25 mouse cellular contexts compared by ENCODE assay signal in the genomic region with DNA sequence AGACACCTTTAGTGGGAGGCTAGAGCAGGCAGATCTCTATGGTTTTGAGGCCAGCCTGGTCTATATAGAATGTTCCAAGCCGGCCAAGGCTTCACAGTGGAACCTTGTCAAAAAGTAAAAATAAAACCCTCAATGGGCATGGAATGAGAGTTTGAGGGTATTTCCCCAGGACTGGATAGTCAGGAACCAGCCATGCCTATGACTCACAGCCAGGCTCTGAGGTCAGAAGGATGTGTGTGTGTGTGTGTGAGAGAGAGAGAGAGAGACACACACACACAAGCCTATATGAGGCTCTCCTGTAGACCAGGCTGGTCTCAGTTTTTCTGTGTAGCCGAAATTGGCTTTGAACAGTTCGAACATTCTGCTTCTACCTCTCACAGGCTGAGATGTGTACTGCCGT. TPM values are rescaled to one million over a fixed set of nuclear protein-coding genes. Genes with fewer than 3 reads are reported as not detected.
DNase-seq lines count a peak whose midpoint lies in the region; ATAC-seq and TF ChIP-seq lines count a peak whose summit lies in the region.
"Had no signal": no experiment of that assay in that cellular context is flagged by ENCODE, and none has a peak within 500 bp of the region (broad histone marks: within the 10 kb centered on the region; RNA-seq: fewer than 3 reads in every experiment).

No protein-coding gene starts in this region.

- ATAC-seq in erythroblast, adult 5-6 weeks (replicated peaks; ENCODE audit: low FRiP score, poor library complexity, severe bottlenecking): no peak
- no peak for ATAC-seq in liver, embryonic 11.5 days (replicated peaks; ENCODE audit: low FRiP score)
- no peak for ATAC-seq in liver, embryonic 13.5 days (ENCODE audit: low read depth)
- no peak for ATAC-seq in liver, postnatal 0 days
- ATAC-seq: forebrain, embryonic 16.5 days; hindbrain, embryonic 16.5 days; inflammation-experienced regulatory T-cells, adult 6 months had no signal

- 85% methylated on average over 4 of the region's 4 CpGs for whole genome bisulfite sequencing in liver, embryonic 11.5 days
- 78% methylated on average over 4 of the region's 4 CpGs for whole genome bisulfite sequencing in liver, embryonic 13.5 days (ENCODE audit: insufficient replicate concordance)
- WGBS in liver, postnatal 0 days (ENCODE audit: insufficient replicate concordance): 80% methylated on average over 4 of the region's 4 CpGs

- peak overlapping the region; percentile 62 for H3K4me2 ChIP-seq in liver, embryonic 11.5 days
- H3K4me2 ChIP-seq in liver, embryonic 13.5 days: peak overlapping the region; percentile 91
- H3K4me2 ChIP-seq in liver, postnatal 0 days (ENCODE audit: low read depth, low read length): peak overlapping the region; percentile 89
- H3K4me2 ChIP-seq: hindbrain, embryonic 12.5 days had no signal

- H3K4me3 ChIP-seq in erythroblast, embryonic 14.5 days (replicated peaks): peak overlapping the region; percentile 72
- H3K4me3 ChIP-seq in liver, embryonic 11.5 days (ENCODE audit: low read depth, low read length): no peak overlapping the region
- peak overlapping the region; percentile 68 for H3K4me3 ChIP-seq in liver, embryonic 13.5 days (replicated peaks)
- H3K4me3 ChIP-seq in liver, postnatal 0 days (ENCODE audit: low read depth, low read length): peak overlapping the region; percentile 44
- H3K4me3 ChIP-seq: embryonic facial prominence, embryonic 10.5 days; heart, embryonic 13.5 days; hindbrain, embryonic 12.5 days had no signal

- no peak for DNase-seq in liver, embryonic 11.5 days (ENCODE audit: low spot score)
- no peak for DNase-seq in liver
- DNase-seq in liver, embryonic 13.5 days: no peak
- no peak for DNase-seq in liver, postnatal 0 days
- no peak for DNase-seq in neural tube, embryonic 10.5 days (ENCODE audit: extremely low spot score, low spot score)
- no peak for DNase-seq in spleen, adult 18-20 months
- DNase-seq: adrenal gland, postnatal 25 days; cerebellum, adult 2 months; cerebellum, postnatal 10 days; gastrocnemius, postnatal 14 days; heart, postnatal 4 days had no signal

- peaks cover 90% of the 10 kb centered on the region for H3K4me1 ChIP-seq in erythroblast, embryonic 14.5 days (ENCODE audit: control insufficient read depth)
- peaks cover 21% of the 10 kb centered on the region for H3K4me1 ChIP-seq in liver, embryonic 11.5 days (replicated peaks; ENCODE audit: control insufficient read depth, insufficient read depth, low read length)
- H3K4me1 ChIP-seq in liver, embryonic 13.5 days (replicated peaks): peaks cover 77% of the 10 kb centered on the region
- peaks cover 16% of the 10 kb centered on the region for H3K4me1 ChIP-seq in liver, postnatal 0 days (ENCODE audit: insufficient read depth)

- H3K9ac ChIP-seq in liver, embryonic 11.5 days (ENCODE audit: low read depth, low read length): peak overlapping the region; percentile 72
- peak overlapping the region; percentile 92 for H3K9ac ChIP-seq in liver, embryonic 13.5 days
- H3K9ac ChIP-seq in liver, postnatal 0 days (replicated peaks): peak overlapping the region; percentile 67
- H3K9ac ChIP-seq: heart, embryonic 13.5 days; hindbrain, embryonic 12.5 days had no signal

- H3K9me3 ChIP-seq in erythroblast, embryonic 14.5 days (ENCODE audit: control insufficient read depth, low read length): no peaks in the 10 kb centered on the region
- H3K9me3 ChIP-seq in liver, embryonic 11.5 days (ENCODE audit: control insufficient read depth, low read length): no peaks in the 10 kb centered on the region
- no peaks in the 10 kb centered on the region for H3K9me3 ChIP-seq in liver, embryonic 13.5 days (replicated peaks)
- H3K9me3 ChIP-seq in liver, postnatal 0 days (ENCODE audit: low read length): no peaks in the 10 kb centered on the region
- H3K9me3 ChIP-seq: embryonic facial prominence, embryonic 10.5 days; heart, embryonic 13.5 days; hindbrain, embryonic 12.5 days had no signal

- H3K36me3 ChIP-seq in erythroblast, embryonic 14.5 days (ENCODE audit: control insufficient read depth): peaks cover 60% of the 10 kb centered on the region
- H3K36me3 ChIP-seq in liver, embryonic 11.5 days (ENCODE audit: control insufficient read depth, insufficient read depth, low read length): no peaks in the 10 kb centered on the region
- no peaks in the 10 kb centered on the region for H3K36me3 ChIP-seq in liver, embryonic 13.5 days
- H3K36me3 ChIP-seq in liver, postnatal 0 days (replicated peaks; ENCODE audit: insufficient read depth, low read length): no peaks in the 10 kb centered on the region
- H3K36me3 ChIP-seq: embryonic facial prominence, embryonic 10.5 days; heart, embryonic 13.5 days; hindbrain, embryonic 12.5 days had no signal

- H3K27me3 ChIP-seq in erythroblast, embryonic 14.5 days (ENCODE audit: control insufficient read depth): peaks cover 20% of the 10 kb centered on the region
- H3K27me3 ChIP-seq in liver, embryonic 11.5 days (replicated peaks; ENCODE audit: control insufficient read depth, insufficient read depth, low read length): peaks cover 37% of the 10 kb centered on the region
- peaks cover 44% of the 10 kb centered on the region for H3K27me3 ChIP-seq in liver, embryonic 13.5 days
- peaks cover 29% of the 10 kb centered on the region for H3K27me3 ChIP-seq in liver, postnatal 0 days (ENCODE audit: insufficient read depth, low read length)

- H3K27ac ChIP-seq in liver, embryonic 11.5 days (ENCODE audit: low read depth, low read length): 0 out of 2 replicates have a peak overlapping the region, but pooled peaks have one; percentile 10
- peak overlapping the region; percentile 96 for H3K27ac ChIP-seq in liver, embryonic 13.5 days
- H3K27ac ChIP-seq in liver, postnatal 0 days (ENCODE audit: low read depth): peak overlapping the region; percentile 71; the same call in 1 of the 2 replicates
- H3K27ac ChIP-seq: embryonic facial prominence, embryonic 10.5 days; heart, embryonic 13.5 days; hindbrain, embryonic 12.5 days had no signal

- no peak for TF ChIP-seq EP300 in liver, postnatal 0 days (IDR thresholded peaks at IDR 0.05; ENCODE audit: low read depth)

- no peak for TF ChIP-seq CTCF in liver, postnatal 0 days (IDR thresholded peaks at IDR 0.05; ENCODE audit: low read depth)

RNA-seq across cellular contexts. Expression of gene Gfap, which starts 6.0 kb away (rescaled TPM):
- polyA plus RNA-seq in erythroblast, embryonic 14.5 days (2012): 3.6 TPM in 2 replicates
- total RNA-seq in erythroblast, adult 5-6 weeks (2015; ENCODE audit: low replicate concordance): 26.9 and 33.2 TPM in 2 replicates
- 46.3 and 50.4 TPM in 2 replicates for total RNA-seq in erythroblast, adult 5-6 weeks (2017; ENCODE audit: low replicate concordance)
- 2.4 and 2.8 TPM in 2 replicates for polyA plus RNA-seq in liver, embryonic 11.5 days (2014; fragmentation: Nextera tagmentation; extraction: Ambion mirVana)
- 7.2 and 7.7 TPM in 2 replicates for polyA plus RNA-seq in liver, embryonic 13.5 days (2015; fragmentation: Nextera tagmentation; extraction: Ambion mirVana)
- 3.6 and 3.8 TPM in 2 replicates for polyA plus RNA-seq in liver, postnatal 0 days (2015; fragmentation: Nextera tagmentation; extraction: Ambion mirVana)
- total RNA-seq: granulocyte monocyte progenitor cell, adult 5-6 weeks had no signal
- polyA plus RNA-seq: hindbrain, embryonic 12.5 days; inflammation-experienced regulatory T-cells, adult 6 months had no signal

RNA-seq across cellular contexts. Expression of gene Fam187a, which starts 9.7 kb away (rescaled TPM):
- not detected in 2 replicates for polyA plus RNA-seq in erythroblast, embryonic 14.5 days (2012)
- not detected in 2 replicates for total RNA-seq in erythroblast, adult 5-6 weeks (2015; ENCODE audit: low replicate concordance)
- not detected in 2 replicates for total RNA-seq in erythroblast, adult 5-6 weeks (2017; ENCODE audit: low replicate concordance)
- polyA plus RNA-seq in liver, embryonic 11.5 days (2014; fragmentation: Nextera tagmentation; extraction: Ambion mirVana): not detected in 2 replicates
- 0.06 TPM in 1 of 2 replicates, not detected in the other for polyA plus RNA-seq in liver, embryonic 13.5 days (2015; fragmentation: Nextera tagmentation; extraction: Ambion mirVana)
- polyA plus RNA-seq in liver, postnatal 0 days (2015; fragmentation: Nextera tagmentation; extraction: Ambion mirVana): not detected in 2 replicates
- total RNA-seq: adrenal gland, postnatal 25 days; ES-E14; gastrocnemius, postnatal 14 days; granulocyte monocyte progenitor cell, adult 5-6 weeks; heart, adult 8-10 months; heart, postnatal 4 days had no signal
- polyA plus RNA-seq: cerebellum, adult 2 months; embryonic facial prominence, embryonic 10.5 days; embryonic facial prominence, embryonic 14.5 days; forebrain, embryonic 11.5 days; forebrain, embryonic 16.5 days; heart, embryonic 13.5 days; heart, postnatal 0 days; hindbrain, embryonic 12.5 days; hindbrain, embryonic 16.5 days; inflammation-experienced regulatory T-cells, adult 6 months had no signal

RNA-seq across cellular contexts. Expression of gene Ccdc103, which starts 13.7 kb away (rescaled TPM):
- 0.26 and 0.36 TPM in 2 replicates for polyA plus RNA-seq in erythroblast, embryonic 14.5 days (2012)
- not detected in 2 replicates for total RNA-seq in erythroblast, adult 5-6 weeks (2015; ENCODE audit: low replicate concordance)
- total RNA-seq in erythroblast, adult 5-6 weeks (2017; ENCODE audit: low replicate concordance): not detected in 2 replicates
- polyA plus RNA-seq in liver, embryonic 11.5 days (2014; fragmentation: Nextera tagmentation; extraction: Ambion mirVana): 0.78 and 1.1 TPM in 2 replicates
- 0.91 and 1.4 TPM in 2 replicates for polyA plus RNA-seq in liver, embryonic 13.5 days (2015; fragmentation: Nextera tagmentation; extraction: Ambion mirVana)
- 0.39 and 0.51 TPM in 2 replicates for polyA plus RNA-seq in liver, postnatal 0 days (2015; fragmentation: Nextera tagmentation; extraction: Ambion mirVana)
- total RNA-seq: gastrocnemius, postnatal 14 days; granulocyte monocyte progenitor cell, adult 5-6 weeks had no signal
- polyA plus RNA-seq: inflammation-experienced regulatory T-cells, adult 6 months had no signal

RNA-seq across cellular contexts. Expression of gene Eftud2, which starts 13.9 kb away (rescaled TPM):
- 19.5 and 23.9 TPM in 2 replicates for polyA plus RNA-seq in erythroblast, embryonic 14.5 days (2012)
- 49.8 and 53.9 TPM in 2 replicates for total RNA-seq in erythroblast, adult 5-6 weeks (2015; ENCODE audit: low replicate concordance)
- total RNA-seq in erythroblast, adult 5-6 weeks (2017; ENCODE audit: low replicate concordance): 45.0 and 54.5 TPM in 2 replicates
- 259 and 279 TPM in 2 replicates for polyA plus RNA-seq in liver, embryonic 11.5 days (2014; fragmentation: Nextera tagmentation; extraction: Ambion mirVana)
- 144 and 160 TPM in 2 replicates for polyA plus RNA-seq in liver, embryonic 13.5 days (2015; fragmentation: Nextera tagmentation; extraction: Ambion mirVana)
- polyA plus RNA-seq in liver, postnatal 0 days (2015; fragmentation: Nextera tagmentation; extraction: Ambion mirVana): 39.0 and 45.5 TPM in 2 replicates

RNA-seq across cellular contexts. Expression of gene Kif18b, which starts 30.2 kb away (rescaled TPM):
- polyA plus RNA-seq in erythroblast, embryonic 14.5 days (2012): 13.5 and 14.9 TPM in 2 replicates
- total RNA-seq in erythroblast, adult 5-6 weeks (2015; ENCODE audit: low replicate concordance): 10.4 and 10.7 TPM in 2 replicates
- 18.1 TPM in 2 replicates for total RNA-seq in erythroblast, adult 5-6 weeks (2017; ENCODE audit: low replicate concordance)
- 10.3 TPM in 2 replicates for polyA plus RNA-seq in liver, embryonic 11.5 days (2014; fragmentation: Nextera tagmentation; extraction: Ambion mirVana)
- polyA plus RNA-seq in liver, embryonic 13.5 days (2015; fragmentation: Nextera tagmentation; extraction: Ambion mirVana): 9.0 and 9.3 TPM in 2 replicates
- 3.2 and 3.4 TPM in 2 replicates for polyA plus RNA-seq in liver, postnatal 0 days (2015; fragmentation: Nextera tagmentation; extraction: Ambion mirVana)

Comparison
In these comparisons a context has a peak if more than half of its experiments do, and no peak if none do; other contexts are left out.
1. H3K27ac ChIP-seq: peak in every context shown above with its lines; median percentile 96 in liver, embryonic 13.5 days; 71 in liver, postnatal 0 days; 10 in liver, embryonic 11.5 days.